Mouse (Mus musculus) lung, postnatal 0 days (tissue): ENCODE measurements around the gene Phlda1.

Experiments
- CTCF ChIP-seq: IDR thresholded peaks from 2 replicates; pipeline ENCODE4 v1.5.1; 2016; ENCODE audit warnings: antibody characterized with exemption, mild to moderate bottlenecking
- EP300 ChIP-seq: IDR thresholded peaks from 2 replicates; pipeline ENCODE4 v1.6.1; 2016; ENCODE audit warnings: antibody characterized with exemption, mild to moderate bottlenecking, control low read depth

DNA sequence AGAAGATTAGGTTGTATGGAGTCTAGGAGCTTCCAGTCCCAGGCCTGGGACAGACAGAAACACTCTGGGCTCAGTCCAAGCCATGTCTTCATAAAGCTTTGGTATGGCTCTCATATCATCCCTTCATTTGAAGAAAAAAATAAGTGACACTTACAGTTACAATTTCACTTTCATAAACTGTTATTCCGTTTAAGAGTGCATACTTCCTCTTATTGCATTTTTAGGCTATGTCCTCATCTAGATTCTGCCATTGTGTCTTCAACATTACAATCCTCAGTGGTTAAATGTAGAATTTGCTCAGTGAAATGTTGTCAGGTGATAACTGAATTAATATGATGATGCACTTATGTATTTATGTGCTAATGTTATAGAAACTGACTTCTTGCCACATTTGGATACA is 41.3 kb upstream of the Phlda1 start:
- TF ChIP-seq CTCF (no peak), EP300 (no peak)
